Comparison of ENCODE assay signal across 15 mouse cellular contexts in the genomic region with DNA sequence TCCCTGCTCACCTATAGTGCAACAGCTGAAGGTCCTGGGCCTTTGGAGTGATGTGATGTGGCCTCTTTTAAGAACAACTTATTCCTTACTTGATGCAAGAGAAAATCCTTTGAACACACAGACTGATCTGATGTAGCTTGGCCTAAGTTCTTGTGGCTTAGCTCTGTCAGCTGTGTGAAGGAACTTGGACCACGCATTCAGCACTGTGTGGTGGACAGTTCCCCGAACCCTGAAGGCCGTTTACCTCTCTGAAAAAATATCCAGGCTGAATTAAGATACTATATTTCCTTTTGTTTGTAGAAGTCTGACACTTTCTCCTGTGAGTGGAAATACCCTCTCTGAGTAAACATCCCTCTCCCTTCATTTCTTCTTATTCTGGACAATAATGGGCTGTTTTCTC.
DNase-seq lines count a peak whose midpoint lies in the region; ATAC-seq and TF ChIP-seq lines count a peak whose summit lies in the region.
"Had no signal": no experiment of that assay in that cellular context is flagged by ENCODE, and none has a peak within 500 bp of the region (broad histone marks: within the 10 kb centered on the region; RNA-seq: fewer than 3 reads in every experiment).

No protein-coding gene starts in this region.

- no peak for TF ChIP-seq CTCF in lung, embryonic 14.5 days (IDR thresholded peaks at IDR 0.05; ENCODE audit: low read depth)

- H3K9me3 ChIP-seq in lung, embryonic 14.5 days (ENCODE audit: low read depth, low read length) = no peaks in the 10 kb centered on the region
- H3K9me3 ChIP-seq in limb, embryonic 14.5 days (ENCODE audit: control insufficient read depth, low read length) = no peaks in the 10 kb centered on the region
- H3K9me3 ChIP-seq: kidney, embryonic 15.5 days; limb, embryonic 13.5 days had no signal

- 12% methylated on average over 3 of the region's 3 CpGs for WGBS in lung, embryonic 14.5 days
- WGBS in limb, embryonic 14.5 days = 20% methylated on average over 3 of the region's 3 CpGs

- H3K27ac ChIP-seq in lung, embryonic 14.5 days (ENCODE audit: low read depth) = no peak overlapping the region
- no peak overlapping the region for H3K27ac ChIP-seq in limb, embryonic 14.5 days (replicated peaks; ENCODE audit: low read depth, low read length)
- H3K27ac ChIP-seq: heart, adult 2 months; kidney, embryonic 15.5 days; limb, embryonic 13.5 days had no signal

- no peaks in the 10 kb centered on the region for H3K4me1 ChIP-seq in lung, embryonic 14.5 days (ENCODE audit: insufficient read depth)
- H3K4me1 ChIP-seq in limb, embryonic 14.5 days (ENCODE audit: control insufficient read depth, insufficient read depth, low read length) = no peaks in the 10 kb centered on the region
- H3K4me1 ChIP-seq: kidney, embryonic 15.5 days; limb, embryonic 13.5 days had no signal

- H3K36me3 ChIP-seq in lung, embryonic 14.5 days (ENCODE audit: insufficient read depth) = no peaks in the 10 kb centered on the region
- no peaks in the 10 kb centered on the region for H3K36me3 ChIP-seq in limb, embryonic 14.5 days (ENCODE audit: control insufficient read depth, insufficient read depth, low read length)
- H3K36me3 ChIP-seq: kidney, embryonic 15.5 days; limb, embryonic 13.5 days had no signal

- TF ChIP-seq POLR2A in limb, embryonic 14.5 days (IDR thresholded peaks at IDR 0.05; ENCODE audit: borderline replicate concordance, extremely low read depth, insufficient read depth, insufficient read length) = no peak

- ATAC-seq in lung, embryonic 14.5 days (ENCODE audit: insufficient read depth) = no peak
- ATAC-seq in limb, embryonic 14.5 days (ENCODE audit: low FRiP score, low read depth) = no peak

- no peaks in the 10 kb centered on the region for H3K27me3 ChIP-seq in lung, embryonic 14.5 days (ENCODE audit: insufficient read depth, low read length)
- no peaks in the 10 kb centered on the region for H3K27me3 ChIP-seq in limb, embryonic 14.5 days (ENCODE audit: control insufficient read depth, insufficient read depth, low read length)
- H3K27me3 ChIP-seq: kidney, embryonic 15.5 days; limb, embryonic 13.5 days had no signal

- intact Hi-C loops in left cerebral cortex, postnatal 4 days (cut with DNase I) = no loop called here

- H3K4me3 ChIP-seq in lung, embryonic 14.5 days (ENCODE audit: low read depth, low read length) = no peak overlapping the region
- no peak overlapping the region for H3K4me3 ChIP-seq in limb, embryonic 14.5 days (replicated peaks; ENCODE audit: low read length)
- H3K4me3 ChIP-seq: heart, adult 2 months; kidney, embryonic 15.5 days; limb, embryonic 13.5 days had no signal

- peak; percentile 19 for DNase-seq in adrenal gland, postnatal 14 days
- no peak for DNase-seq in adrenal gland, adult 2 months
- peak; percentile 77 for DNase-seq in lung, embryonic 14.5 days
- DNase-seq in lung, postnatal 36 days = no peak
- peak; percentile 58 for DNase-seq in embryo, embryonic 10.5 days (ENCODE audit: low spot score)
- DNase-seq in limb, embryonic 14.5 days (ENCODE audit: low spot score) = peak; percentile 55
- no peak for DNase-seq in left cerebral cortex, postnatal 4 days
- DNase-seq in layer of hippocampus, adult 18-20 months (ENCODE audit: low spot score in 2 of 2) = no peak
- DNase-seq: heart, adult 2 months; heart, postnatal 36 days; lung, adult 2 months; spleen, adult 18-20 months had no signal

- H3K9ac ChIP-seq in lung, embryonic 14.5 days = no peak overlapping the region
- no peak overlapping the region for H3K9ac ChIP-seq in limb, embryonic 14.5 days (ENCODE audit: low read depth, low read length, severe bottlenecking)
- H3K9ac ChIP-seq: kidney, embryonic 15.5 days; limb, embryonic 13.5 days had no signal

- no peak overlapping the region for H3K4me2 ChIP-seq in lung, embryonic 14.5 days
- H3K4me2 ChIP-seq in limb, embryonic 14.5 days (replicated peaks; ENCODE audit: low read depth, low read length, severe bottlenecking) = no peak overlapping the region
- H3K4me2 ChIP-seq: kidney, embryonic 15.5 days; limb, embryonic 13.5 days; midbrain, embryonic 11.5 days had no signal

Comparison
In these comparisons a context has a peak if more than half of its experiments do, and no peak if none do; other contexts are left out.
1. DNase-seq: peak in adrenal gland, postnatal 14 days (single experiment), lung, embryonic 14.5 days (single experiment), embryo, embryonic 10.5 days (single experiment) and limb, embryonic 14.5 days (single experiment); none in adrenal gland, adult 2 months (single experiment), lung, postnatal 36 days (single experiment), left cerebral cortex, postnatal 4 days (single experiment) and layer of hippocampus, adult 18-20 months (0 of 2).